ENCODE assay signal across 17 mouse cellular contexts in genomic region chr5:107717871-107718361, GRCm38 (mm10). TPM values are rescaled to one million over a fixed set of nuclear protein-coding genes. Genes with fewer than 3 reads are reported as not detected.
DNase-seq lines count a peak whose midpoint lies in the region; ATAC-seq and TF ChIP-seq lines count a peak whose summit lies in the region.
"Had no signal": no experiment of that assay in that cellular context is flagged by ENCODE, and none has a peak within 500 bp of the region (broad histone marks: within the 10 kb centered on the region; RNA-seq: fewer than 3 reads in every experiment).

No protein-coding gene starts in this region.

- intact Hi-C loops in left cerebral cortex, adult 2 months (cut with DNase I): no loop called here
- intact Hi-C loops in gastrocnemius, postnatal 14 days (cut with DNase I; ENCODE audit: low total_unique reads): no loop called here

- peak; percentile 45; the same call in 1 of the 2 replicates for TF ChIP-seq POLR2A in CH12.LX (IDR thresholded peaks at IDR 0.05; ENCODE audit: low read depth, low read length)

- 19% methylated on average over 11 of the region's 11 CpGs for WGBS in liver, postnatal 0 days (ENCODE audit: insufficient replicate concordance)

- peaks cover 58% of the 10 kb centered on the region for H3K27me3 ChIP-seq in liver, postnatal 0 days (ENCODE audit: insufficient read depth, low read length)
- no peaks in the 10 kb centered on the region for H3K27me3 ChIP-seq in CH12.LX (replicated peaks)

- H3K79me2 ChIP-seq in CH12.LX (replicated peaks; ENCODE audit: control insufficient read depth, extremely low read depth, insufficient read depth, poor library complexity, severe bottlenecking): no peaks in the 10 kb centered on the region

- TF ChIP-seq EP300 in liver, postnatal 0 days (IDR thresholded peaks at IDR 0.05; ENCODE audit: low read depth): no peak
- peak; percentile 52 for TF ChIP-seq EP300 in CH12.LX (IDR thresholded peaks at IDR 0.05; ENCODE audit: low read length)

- no peaks in the 10 kb centered on the region; the same call in 1 of the 2 replicates for H3K36me3 ChIP-seq in liver, postnatal 0 days (replicated peaks; ENCODE audit: insufficient read depth, low read length)
- peaks cover 7 to 27% of the 10 kb centered on the region in 2 experiments for H3K36me3 ChIP-seq in CH12.LX (replicated peaks in 1 of 2; ENCODE audit: control insufficient read depth in 1 of 2, insufficient read depth in 1 of 2, low read length in 1 of 2)
- H3K36me3 ChIP-seq: embryonic facial prominence, embryonic 13.5 days; hindbrain, embryonic 15.5 days; kidney, embryonic 15.5 days; limb, embryonic 13.5 days had no signal

- in situ Hi-C loops in CH12.LX (cut with MboI; ENCODE audit: low pct_ligation_motif_present, low pct_unique_long_range_greater_than_20kb, low sequenced_read_pairs): no loop called here

- peak overlapping the region; percentile 57 for H3K27ac ChIP-seq in liver, postnatal 0 days (ENCODE audit: low read depth)
- peak overlapping the region; percentile 19; the same call in 1 of the 2 replicates for H3K27ac ChIP-seq in CH12.LX (ENCODE audit: insufficient read depth, low read depth)
- H3K27ac ChIP-seq in left cerebral cortex, adult 2 months: no peak overlapping the region
- H3K27ac ChIP-seq: embryonic facial prominence, embryonic 13.5 days; hindbrain, embryonic 15.5 days; kidney, embryonic 15.5 days; limb, embryonic 13.5 days had no signal

- peak; percentile 37 for DNase-seq in liver, postnatal 0 days
- DNase-seq in liver: no peak
- DNase-seq in CH12.LX (ENCODE audit: extremely low read depth): peak; percentile 79
- peak; percentile 81 to 92 for DNase-seq in thymus, postnatal 10 days (ENCODE audit: low spot score in 2 of 2)
- DNase-seq in left cerebral cortex, adult 2 months (ENCODE audit: extremely low spot score in 1 of 2, low spot score in 2 of 2): no peak
- DNase-seq in cerebellum, adult 9-10 months: no peak
- DNase-seq in gastrocnemius, postnatal 14 days: no peak
- DNase-seq: cerebellum, adult 8-10 months; lung, embryonic 14.5 days had no signal

- ATAC-seq in liver, postnatal 0 days: peak; percentile 56
- ATAC-seq in megakaryocyte, adult 5-6 weeks (ENCODE audit: poor library complexity, severe bottlenecking): peak; percentile 16; the same call in 1 of the 2 replicates

- H3K4me2 ChIP-seq in liver, postnatal 0 days (ENCODE audit: low read depth, low read length): no peak overlapping the region
- H3K4me2 ChIP-seq in CH12.LX (ENCODE audit: insufficient read depth, low read depth, poor library complexity, severe bottlenecking): peak overlapping the region; percentile 2; the same call in 1 of the 2 replicates
- H3K4me2 ChIP-seq: embryonic facial prominence, embryonic 13.5 days; heart, embryonic 11.5 days; hindbrain, embryonic 15.5 days; kidney, embryonic 15.5 days; limb, embryonic 13.5 days; lung, embryonic 14.5 days had no signal

- no peaks in the 10 kb centered on the region for H3K9me3 ChIP-seq in liver, postnatal 0 days (ENCODE audit: low read length)
- H3K9me3 ChIP-seq in CH12.LX (replicated peaks; ENCODE audit: low read length): peaks cover 22% of the 10 kb centered on the region
- H3K9me3 ChIP-seq: embryonic facial prominence, embryonic 13.5 days; hindbrain, embryonic 15.5 days; kidney, embryonic 15.5 days; limb, embryonic 13.5 days had no signal

- peaks cover 13% of the 10 kb centered on the region for H3K4me1 ChIP-seq in liver, postnatal 0 days (ENCODE audit: insufficient read depth)
- peaks cover 7 to 38% of the 10 kb centered on the region in 2 experiments for H3K4me1 ChIP-seq in CH12.LX (ENCODE audit: control insufficient read depth in 1 of 2, insufficient read depth in 2 of 2)

- TF ChIP-seq RAD21 in CH12.LX (IDR thresholded peaks at IDR 0.05; ENCODE audit: low read depth, low read length): no peak; the same call in 1 of the 2 replicates

- no peak overlapping the region for H3K4me3 ChIP-seq in liver, postnatal 0 days (ENCODE audit: low read depth, low read length)
- H3K4me3 ChIP-seq in CH12.LX (replicated peaks in 1 of 3; ENCODE audit: low read depth in 2 of 3, low read length in 2 of 3, poor library complexity in 1 of 3): peak overlapping the region in 1 of 3 experiments; percentile 50
- no peak overlapping the region for H3K4me3 ChIP-seq in left cerebral cortex, adult 2 months
- H3K4me3 ChIP-seq: embryonic facial prominence, embryonic 13.5 days; hindbrain, embryonic 15.5 days; kidney, embryonic 15.5 days; limb, embryonic 13.5 days; myocyte had no signal

- no peak overlapping the region for H3K9ac ChIP-seq in liver, postnatal 0 days (replicated peaks)
- no peak overlapping the region; the same call in 1 of the 2 replicates for H3K9ac ChIP-seq in CH12.LX (ENCODE audit: insufficient read depth, low read depth)
- H3K9ac ChIP-seq: embryonic facial prominence, embryonic 13.5 days; hindbrain, embryonic 15.5 days; kidney, embryonic 15.5 days; limb, embryonic 13.5 days; lung, embryonic 14.5 days had no signal

- TF ChIP-seq CTCF in liver, postnatal 0 days (IDR thresholded peaks at IDR 0.05; ENCODE audit: low read depth): no peak
- TF ChIP-seq CTCF in CH12.LX (conservative IDR thresholded peaks at IDR 0.05 in 1 of 2, IDR thresholded peaks at IDR 0.05 in 1 of 2; ENCODE audit: low read depth in 2 of 2, low read length in 2 of 2): no peak
- TF ChIP-seq CTCF in left cerebral cortex, adult 2 months (IDR thresholded peaks at IDR 0.05): no peak

- dilution Hi-C loops in CH12.LX (cut with MboI; ENCODE audit: extremely low pct_ligation_motif_present, extremely low pct_unique_long_range_greater_than_20kb, low sequenced_read_pairs): no loop called here

TF ChIP-seq in CH12.LX, 34 proteins besides CTCF, POLR2A, EP300 and RAD21:
- TF ChIP-seq KAT2A (IDR thresholded peaks at IDR 0.05; ENCODE audit: insufficient replicate concordance, low read length) (no peak), SIN3A (IDR thresholded peaks at IDR 0.05; ENCODE audit: low read length) (peak; percentile 46; the same call in 1 of the 2 replicates), HCFC1 (IDR thresholded peaks at IDR 0.05; ENCODE audit: low read depth, low read length) (peak; percentile 39; the same call in 1 of the 2 replicates), JUN (IDR thresholded peaks at IDR 0.05; ENCODE audit: insufficient read depth, low read depth, low read length) (no peak), CHD1 (IDR thresholded peaks at IDR 0.05; ENCODE audit: low read depth, low read length) (no peak), CHD2 (IDR thresholded peaks at IDR 0.05; ENCODE audit: low read length) (peak; percentile 15; the same call in 1 of the 2 replicates), ZNF384 (IDR thresholded peaks at IDR 0.05; ENCODE audit: low read depth, low read length) (no peak), BHLHE40 (IDR thresholded peaks at IDR 0.05; ENCODE audit: low read depth, low read length) (peak; percentile 91), GABPA (IDR thresholded peaks at IDR 0.05; ENCODE audit: insufficient replicate concordance, low read depth, low read length) (no peak), IRF4 (IDR thresholded peaks at IDR 0.05; ENCODE audit: low read depth, low read length) (peak; percentile 65; the same call in 1 of the 2 replicates), ZC3H11A (IDR thresholded peaks at IDR 0.05; ENCODE audit: low read depth, low read length) (no peak), MEF2A (IDR thresholded peaks at IDR 0.05; ENCODE audit: borderline replicate concordance, low read depth, low read length) (peak; percentile 56; the same call in 1 of the 2 replicates), MYC (IDR thresholded peaks at IDR 0.05; ENCODE audit: low read depth, low read length) (peak; percentile 88), UBTF (IDR thresholded peaks at IDR 0.05; ENCODE audit: low read depth, low read length) (no peak), MAX (IDR thresholded peaks at IDR 0.05; ENCODE audit: low read length) (peak; percentile 96), ZMIZ1 (IDR thresholded peaks at IDR 0.05; ENCODE audit: low read depth, low read length) (no peak), PAX5 (IDR thresholded peaks at IDR 0.05; ENCODE audit: low read length) (no peak), MXI1 (IDR thresholded peaks at IDR 0.05; ENCODE audit: low read depth, low read length) (peak; percentile 71), MAZ (IDR thresholded peaks at IDR 0.05; ENCODE audit: low read depth, low read length) (peak; percentile 85), NELFE (IDR thresholded peaks at IDR 0.05; ENCODE audit: low read depth, low read length) (peak; percentile 60; the same call in 1 of the 2 replicates), SMC3 (IDR thresholded peaks at IDR 0.05; ENCODE audit: low read depth, low read length) (no peak), POLR2AphosphoS2 (IDR thresholded peaks at IDR 0.05; ENCODE audit: low read depth, low read length) (no peak), JUND (conservative IDR thresholded peaks at IDR 0.05; ENCODE audit: low read depth, low read length) (no peak), RCOR1 (conservative IDR thresholded peaks at IDR 0.05; ENCODE audit: low read depth, low read length) (no peak), NRF1 (IDR thresholded peaks at IDR 0.05; ENCODE audit: low read depth, low read length) (no peak), MAFK (IDR thresholded peaks at IDR 0.05; ENCODE audit: insufficient replicate concordance, low read length) (no peak), USF1 (IDR thresholded peaks at IDR 0.05; ENCODE audit: low read depth, low read length) (peak; percentile 69), E2F4 (IDR thresholded peaks at IDR 0.05; ENCODE audit: insufficient replicate concordance, low read depth, low read length) (no peak), ZKSCAN1 (IDR thresholded peaks at IDR 0.05; ENCODE audit: borderline replicate concordance, low read depth, low read length) (no peak), ETS1 (conservative IDR thresholded peaks at IDR 0.05; ENCODE audit: low read depth, low read length) (peak; percentile 92), TBP (conservative IDR thresholded peaks at IDR 0.05; ENCODE audit: low read depth, low read length) (no peak), ELF1 (IDR thresholded peaks at IDR 0.05; ENCODE audit: low read depth, low read length) (peak; percentile 63), USF2 (conservative IDR thresholded peaks at IDR 0.05; ENCODE audit: low read depth, low read length) (peak; percentile 31), TCF12 (IDR thresholded peaks at IDR 0.05; ENCODE audit: low read depth, low read length) (peak; percentile 85)

RNA-seq across cellular contexts. Expression of gene Gfi1, which starts 7.9 kb away (rescaled TPM):
- polyA plus RNA-seq in liver, postnatal 0 days (2015; fragmentation: Nextera tagmentation; extraction: Ambion mirVana): 1.3 and 1.4 TPM in 2 replicates
- total RNA-seq in CH12.LX (2012; rRNA removed) (1.2 and 1.4 TPM in 2 replicates), CH12.LX (2014; rRNA removed) (1.5 TPM in 2 replicates)
- 0.99 and 1.2 TPM in 2 replicates for polyA plus RNA-seq in CH12.LX (2012; ENCODE audit: insufficient read length, low read depth)
- total RNA-seq in megakaryocyte, adult 5-6 weeks (2015): 1.0 and 3.6 TPM in 2 replicates
- 2.2 and 3.7 TPM in 2 replicates for total RNA-seq in megakaryocyte, adult 5-6 weeks (2017)
- not detected for total RNA-seq in left cerebral cortex, adult 2 months (2021)
- not detected for total RNA-seq in gastrocnemius, postnatal 14 days (2021)
- total RNA-seq: layer of hippocampus, postnatal 10 days had no signal
- polyA plus RNA-seq: embryonic facial prominence, embryonic 13.5 days; heart, embryonic 11.5 days; hindbrain, embryonic 15.5 days; kidney, embryonic 15.5 days had no signal

Comparison
In these comparisons a context has a peak if more than half of its experiments do, and no peak if none do; other contexts are left out.
1. DNase-seq: peak in liver, postnatal 0 days (single experiment), CH12.LX (single experiment) and thymus, postnatal 10 days (2 of 2); none in liver (single experiment), left cerebral cortex, adult 2 months (0 of 2), cerebellum, adult 9-10 months (single experiment) and gastrocnemius, postnatal 14 days (single experiment).